Mouse (Mus musculus): ENCODE measurements around the gene Agbl3. TPM values are rescaled to one million over a fixed set of nuclear protein-coding genes. Genes with fewer than 3 reads are reported as not detected.

The Agbl3 gene
- polyA plus RNA-seq, 1 experiment, result 2.9 TPM

DNA sequence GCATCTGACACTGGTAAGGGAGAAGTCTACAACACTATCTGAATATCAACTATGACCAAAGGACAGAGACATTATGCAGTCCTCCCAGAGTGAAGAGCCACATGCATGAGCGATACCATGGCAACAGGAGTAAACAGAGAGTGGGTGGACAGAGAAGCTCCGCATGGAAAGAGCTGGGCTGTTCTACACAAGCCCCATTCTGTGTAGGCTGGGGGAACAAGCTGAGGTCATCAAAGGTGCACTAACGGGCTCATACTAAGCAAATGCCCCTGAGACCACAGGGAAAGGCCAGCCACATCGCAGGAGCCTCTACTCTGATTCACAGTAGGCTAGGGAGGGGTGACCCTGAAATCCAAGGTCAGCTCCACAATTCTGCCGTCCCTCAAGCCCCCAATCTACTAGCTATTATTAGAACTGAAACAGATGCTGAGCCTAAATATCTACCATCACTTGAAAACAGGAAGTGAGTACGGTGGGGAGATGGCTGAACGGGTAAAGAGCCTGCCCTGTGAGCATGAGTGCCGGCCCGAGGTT lies 121.7 kb downstream of the Agbl3 start:
- Histone ChIP-seq H3K9ac (ENCODE audit: low read depth, poor library complexity, severe bottlenecking) (no peak overlapping the region), H3K4me1 (ENCODE audit: control insufficient read depth, insufficient read depth, low read length) (no peaks in the 10 kb centered on the region), H3K36me3 (ENCODE audit: control insufficient read depth, insufficient read depth, low read length, poor library complexity, severe bottlenecking) (peaks cover 12% of the 10 kb centered on the region), H3K9me3 (replicated peaks; ENCODE audit: control insufficient read depth, insufficient read depth, low read length, poor library complexity, severe bottlenecking) (no peaks in the 10 kb centered on the region), H3K27me3 (ENCODE audit: control insufficient read depth, insufficient read depth, low read length, poor library complexity, severe bottlenecking) (no peaks in the 10 kb centered on the region), H3K27ac (ENCODE audit: insufficient read depth, low read length) (no peak overlapping the region), H3K4me3 (ENCODE audit: low read depth, low read length) (no peak overlapping the region)
- no peak for TF ChIP-seq CTCF (IDR thresholded peaks at IDR 0.05; ENCODE audit: low read depth, low read length)
- TF ChIP-seq EP300 (IDR thresholded peaks at IDR 0.05; ENCODE audit: insufficient read depth, low read depth, low read length), result no peak
- TF ChIP-seq POLR2A (IDR thresholded peaks at IDR 0.05; ENCODE audit: insufficient read depth, low read length), result no peak

GRCm38 (mm10) chr6:34902578-34902977 lies 122.3 kb downstream of the Agbl3 start:
- Histone ChIP-seq H3K9me3 (replicated peaks; ENCODE audit: control insufficient read depth, insufficient read depth, low read length, poor library complexity, severe bottlenecking) (no peaks in the 10 kb centered on the region), H3K4me3 (ENCODE audit: low read depth, low read length) (no peak overlapping the region), H3K4me1 (ENCODE audit: control insufficient read depth, insufficient read depth, low read length) (no peaks in the 10 kb centered on the region), H3K36me3 (ENCODE audit: control insufficient read depth, insufficient read depth, low read length, poor library complexity, severe bottlenecking) (peaks cover 16% of the 10 kb centered on the region), H3K27ac (ENCODE audit: insufficient read depth, low read length) (no peak overlapping the region), H3K9ac (ENCODE audit: low read depth, poor library complexity, severe bottlenecking) (no peak overlapping the region), H3K27me3 (ENCODE audit: control insufficient read depth, insufficient read depth, low read length, poor library complexity, severe bottlenecking) (no peaks in the 10 kb centered on the region)
- TF ChIP-seq POLR2A (IDR thresholded peaks at IDR 0.05; ENCODE audit: insufficient read depth, low read length), result no peak
- TF ChIP-seq EP300 (IDR thresholded peaks at IDR 0.05; ENCODE audit: insufficient read depth, low read depth, low read length), result no peak
- TF ChIP-seq CTCF (IDR thresholded peaks at IDR 0.05; ENCODE audit: low read depth, low read length), result no peak

DNA sequence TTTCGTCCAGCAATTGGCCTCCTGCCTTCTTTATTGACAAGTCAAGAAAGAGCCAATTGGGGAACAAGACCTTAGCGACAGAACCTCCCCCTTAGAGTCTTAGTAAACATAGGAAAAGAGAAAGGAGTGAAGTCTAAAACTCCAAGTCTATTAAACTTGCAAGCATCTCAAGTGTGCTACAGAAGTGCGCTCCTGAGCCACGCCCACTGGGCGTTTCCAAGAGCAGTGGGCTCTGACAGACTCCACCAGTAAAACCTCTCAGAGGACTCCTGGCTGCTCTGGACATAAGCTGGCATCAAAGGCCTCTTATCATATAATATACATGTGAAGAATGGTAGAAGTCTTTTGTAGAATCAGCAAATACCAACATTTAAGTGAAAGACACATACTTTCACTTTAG lies 123.2 kb downstream of the Agbl3 start:
- Histone ChIP-seq H3K4me1 (ENCODE audit: control insufficient read depth, insufficient read depth, low read length) (no peaks in the 10 kb centered on the region), H3K9ac (ENCODE audit: low read depth, poor library complexity, severe bottlenecking) (no peak overlapping the region), H3K4me3 (ENCODE audit: low read depth, low read length) (no peak overlapping the region), H3K36me3 (ENCODE audit: control insufficient read depth, insufficient read depth, low read length, poor library complexity, severe bottlenecking) (peaks cover 23% of the 10 kb centered on the region), H3K9me3 (replicated peaks; ENCODE audit: control insufficient read depth, insufficient read depth, low read length, poor library complexity, severe bottlenecking) (no peaks in the 10 kb centered on the region), H3K27me3 (ENCODE audit: control insufficient read depth, insufficient read depth, low read length, poor library complexity, severe bottlenecking) (no peaks in the 10 kb centered on the region), H3K27ac (ENCODE audit: insufficient read depth, low read length) (no peak overlapping the region)
- TF ChIP-seq EP300 (IDR thresholded peaks at IDR 0.05; ENCODE audit: insufficient read depth, low read depth, low read length) (no peak), POLR2A (IDR thresholded peaks at IDR 0.05; ENCODE audit: insufficient read depth, low read length) (no peak), CTCF (IDR thresholded peaks at IDR 0.05; ENCODE audit: low read depth, low read length) (no peak)

- no peak overlapping the region for H3K9ac ChIP-seq (ENCODE audit: low read depth, poor library complexity, severe bottlenecking)
- no peaks in the 10 kb centered on the region for H3K27me3 ChIP-seq (ENCODE audit: control insufficient read depth, insufficient read depth, low read length, poor library complexity, severe bottlenecking)
- peaks cover 23% of the 10 kb centered on the region for H3K36me3 ChIP-seq (ENCODE audit: control insufficient read depth, insufficient read depth, low read length, poor library complexity, severe bottlenecking)
- H3K4me3 ChIP-seq (ENCODE audit: low read depth, low read length), result no peak overlapping the region
- H3K4me1 ChIP-seq (ENCODE audit: control insufficient read depth, insufficient read depth, low read length), result no peaks in the 10 kb centered on the region
- TF ChIP-seq CTCF (IDR thresholded peaks at IDR 0.05; ENCODE audit: low read depth, low read length), result no peak
- TF ChIP-seq POLR2A (IDR thresholded peaks at IDR 0.05; ENCODE audit: insufficient read depth, low read length), result no peak
- TF ChIP-seq EP300 (IDR thresholded peaks at IDR 0.05; ENCODE audit: insufficient read depth, low read depth, low read length), result no peak
- H3K9me3 ChIP-seq (replicated peaks; ENCODE audit: control insufficient read depth, insufficient read depth, low read length, poor library complexity, severe bottlenecking), result no peaks in the 10 kb centered on the region
- no peak overlapping the region for H3K27ac ChIP-seq (ENCODE audit: insufficient read depth, low read length)
Measured at GRCm38 (mm10) chr6:34903851-34904250, 123.6 kb downstream of the Agbl3 start.

DNA sequence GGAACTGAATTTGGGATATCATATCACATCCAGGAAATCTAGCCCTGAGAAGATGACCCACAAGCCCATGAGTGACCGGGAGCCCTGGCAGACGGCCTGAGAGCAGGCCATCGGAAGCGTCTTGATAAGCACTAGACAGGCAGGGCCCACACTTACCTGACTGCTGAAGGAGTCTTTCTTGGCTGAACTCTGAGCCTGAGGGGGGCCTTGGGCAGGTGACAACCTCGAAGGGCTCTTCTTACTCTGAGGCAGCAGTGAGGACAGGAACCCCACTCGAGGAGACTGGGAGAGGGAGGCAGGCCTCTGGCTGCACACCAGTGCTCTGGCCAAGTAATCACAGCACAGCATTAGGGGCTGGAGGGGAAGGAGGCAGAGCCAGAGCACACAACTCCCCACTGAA lies 124.1 kb downstream of the Agbl3 start:
- H3K9me3 ChIP-seq (replicated peaks; ENCODE audit: control insufficient read depth, insufficient read depth, low read length, poor library complexity, severe bottlenecking), result no peaks in the 10 kb centered on the region
- TF ChIP-seq CTCF (IDR thresholded peaks at IDR 0.05; ENCODE audit: low read depth, low read length) (no peak), EP300 (IDR thresholded peaks at IDR 0.05; ENCODE audit: insufficient read depth, low read depth, low read length) (no peak), POLR2A (IDR thresholded peaks at IDR 0.05; ENCODE audit: insufficient read depth, low read length) (no peak)
- peaks cover 23% of the 10 kb centered on the region for H3K36me3 ChIP-seq (ENCODE audit: control insufficient read depth, insufficient read depth, low read length, poor library complexity, severe bottlenecking)
- no peak overlapping the region for H3K4me3 ChIP-seq (ENCODE audit: low read depth, low read length)
- H3K27ac ChIP-seq (ENCODE audit: insufficient read depth, low read length), result no peak overlapping the region
- no peaks in the 10 kb centered on the region for H3K4me1 ChIP-seq (ENCODE audit: control insufficient read depth, insufficient read depth, low read length)
- no peaks in the 10 kb centered on the region for H3K27me3 ChIP-seq (ENCODE audit: control insufficient read depth, insufficient read depth, low read length, poor library complexity, severe bottlenecking)
- H3K9ac ChIP-seq (ENCODE audit: low read depth, poor library complexity, severe bottlenecking), result no peak overlapping the region

DNA sequence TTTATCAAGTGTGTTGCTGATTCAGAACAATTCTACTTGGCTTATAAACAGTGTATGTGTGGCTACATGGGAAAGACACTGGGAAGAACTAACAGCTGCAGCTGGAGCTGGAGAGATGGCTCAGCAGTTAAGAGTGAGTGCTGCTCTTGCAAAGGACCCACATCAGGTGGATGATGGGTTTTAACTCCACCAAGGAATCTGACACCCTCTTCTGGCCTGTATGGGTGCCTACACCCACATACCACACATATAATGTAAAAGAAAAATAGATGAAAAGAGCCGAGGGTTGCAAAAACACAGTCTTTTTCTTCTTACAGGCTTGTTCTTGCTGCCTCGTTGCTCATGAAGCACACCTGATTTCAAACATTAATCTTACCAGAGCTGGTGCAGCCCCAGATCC lies 125.9 kb downstream of the Agbl3 start:
- Histone ChIP-seq H3K9me3 (replicated peaks; ENCODE audit: control insufficient read depth, insufficient read depth, low read length, poor library complexity, severe bottlenecking) (no peaks in the 10 kb centered on the region), H3K4me1 (ENCODE audit: control insufficient read depth, insufficient read depth, low read length) (peaks cover 2% of the 10 kb centered on the region), H3K27me3 (ENCODE audit: control insufficient read depth, insufficient read depth, low read length, poor library complexity, severe bottlenecking) (no peaks in the 10 kb centered on the region), H3K27ac (ENCODE audit: insufficient read depth, low read length) (no peak overlapping the region), H3K4me3 (ENCODE audit: low read depth, low read length) (no peak overlapping the region), H3K36me3 (ENCODE audit: control insufficient read depth, insufficient read depth, low read length, poor library complexity, severe bottlenecking) (peaks cover 23% of the 10 kb centered on the region), H3K9ac (ENCODE audit: low read depth, poor library complexity, severe bottlenecking) (no peak overlapping the region)
- TF ChIP-seq CTCF (IDR thresholded peaks at IDR 0.05; ENCODE audit: low read depth, low read length) (no peak), EP300 (IDR thresholded peaks at IDR 0.05; ENCODE audit: insufficient read depth, low read depth, low read length) (no peak), POLR2A (IDR thresholded peaks at IDR 0.05; ENCODE audit: insufficient read depth, low read length) (no peak)

All from ES-Bruce4 (cell line).